Comparison of ENCODE assay signal across 7 mouse cellular contexts in genomic region chr13:108159963-108160362, GRCm38 (mm10). TPM values are rescaled to one million over a fixed set of nuclear protein-coding genes. Genes with fewer than 3 reads are reported as not detected.
DNase-seq lines count a peak whose midpoint lies in the region; ATAC-seq lines count a peak whose summit lies in the region.

No protein-coding gene starts in this region.

- H3K36me3 ChIP-seq in lung, embryonic 16.5 days (ENCODE audit: control insufficient read depth, insufficient read depth, low read length) = no peaks in the 10 kb centered on the region; the same call in 1 of the 2 replicates
- no peaks in the 10 kb centered on the region for H3K36me3 ChIP-seq in intestine, embryonic 16.5 days (ENCODE audit: control insufficient read depth, insufficient read depth, low read length)
- peaks cover 4% of the 10 kb centered on the region for H3K36me3 ChIP-seq in stomach, embryonic 15.5 days

- no peak overlapping the region for H3K4me3 ChIP-seq in lung, embryonic 16.5 days (ENCODE audit: low read length)
- H3K4me3 ChIP-seq in intestine, embryonic 16.5 days (ENCODE audit: low read length) = 0 out of 2 replicates have a peak overlapping the region, but pooled peaks have one; percentile 1
- H3K4me3 ChIP-seq in stomach, embryonic 15.5 days (replicated peaks) = no peak overlapping the region

- peaks cover 13% of the 10 kb centered on the region for H3K4me1 ChIP-seq in lung, embryonic 16.5 days (replicated peaks; ENCODE audit: control insufficient read depth, insufficient read depth, low read length)
- peaks cover 5% of the 10 kb centered on the region for H3K4me1 ChIP-seq in intestine, embryonic 16.5 days (ENCODE audit: control insufficient read depth, insufficient read depth, low read length)
- peaks cover 5% of the 10 kb centered on the region for H3K4me1 ChIP-seq in stomach, embryonic 15.5 days

- intact Hi-C loops in left cerebral cortex, postnatal 10 days (cut with DNase I) = loop anchor here (5.0 to 10.0 kb wide), 3 partner anchors 695 to 1048 kb away; no protein-coding TSS in a partner anchor

- H3K27me3 ChIP-seq in lung, embryonic 16.5 days (ENCODE audit: control insufficient read depth, insufficient read depth, low read depth, low read length) = no peaks in the 10 kb centered on the region
- H3K27me3 ChIP-seq in intestine, embryonic 16.5 days (replicated peaks; ENCODE audit: control insufficient read depth, insufficient read depth, low read length) = no peaks in the 10 kb centered on the region
- H3K27me3 ChIP-seq in stomach, embryonic 15.5 days (replicated peaks) = no peaks in the 10 kb centered on the region

- H3K9ac ChIP-seq in lung, embryonic 16.5 days (ENCODE audit: low read length) = no peak overlapping the region
- no peak overlapping the region for H3K9ac ChIP-seq in intestine, embryonic 16.5 days (ENCODE audit: low read depth, low read length)
- H3K9ac ChIP-seq in stomach, embryonic 15.5 days = no peak overlapping the region

- H3K27ac ChIP-seq in lung, embryonic 16.5 days (ENCODE audit: low read length) = no peak overlapping the region
- H3K27ac ChIP-seq in intestine, embryonic 16.5 days (ENCODE audit: low read length) = no peak overlapping the region
- H3K27ac ChIP-seq in stomach, embryonic 15.5 days = no peak overlapping the region

- no peak for DNase-seq in lung, postnatal 4 days
- DNase-seq in c-Kit-positive CD71-positive TER-119-negative erythroid progenitor cells, embryonic 14.5 days (ENCODE audit: low read depth) = peak; percentile 41
- DNase-seq in yolk sac, embryonic 10.5 days (ENCODE audit: low spot score) = no peak
- DNase-seq in left cerebral cortex, postnatal 10 days (ENCODE audit: extremely low spot score in 1 of 2, low spot score in 2 of 2) = no peak

- H3K9me3 ChIP-seq in lung, embryonic 16.5 days (ENCODE audit: control insufficient read depth, low read length) = no peaks in the 10 kb centered on the region
- H3K9me3 ChIP-seq in intestine, embryonic 16.5 days (ENCODE audit: control insufficient read depth, low read length) = no peaks in the 10 kb centered on the region
- no peaks in the 10 kb centered on the region for H3K9me3 ChIP-seq in stomach, embryonic 15.5 days

- H3K4me2 ChIP-seq in lung, embryonic 16.5 days (ENCODE audit: low read depth, low read length) = peak overlapping the region; percentile 14; the same call in 1 of the 2 replicates
- H3K4me2 ChIP-seq in intestine, embryonic 16.5 days (ENCODE audit: low read depth, low read length) = 0 out of 2 replicates have a peak overlapping the region, but pooled peaks have one; percentile 19
- peak overlapping the region; percentile 74; the same call in 1 of the 2 replicates for H3K4me2 ChIP-seq in stomach, embryonic 15.5 days

- 45% methylated on average over 7 of the region's 7 CpGs for WGBS in lung, embryonic 16.5 days
- WGBS in intestine, embryonic 16.5 days = 55% methylated on average over 7 of the region's 7 CpGs
- 53% methylated on average over 7 of the region's 7 CpGs for WGBS in stomach, embryonic 15.5 days

- no peak for ATAC-seq in lung, embryonic 16.5 days (ENCODE audit: low read depth)
- no peak for ATAC-seq in intestine, embryonic 16.5 days
- ATAC-seq in stomach, embryonic 15.5 days (ENCODE audit: insufficient read depth, low FRiP score, low read depth) = no peak

RNA-seq across cellular contexts. Expression of gene Ercc8, which starts 1.4 kb away (rescaled TPM):
- polyA plus RNA-seq in lung, embryonic 16.5 days (2015; fragmentation: Nextera tagmentation; extraction: Ambion mirVana) = 14.1 and 15.3 TPM in 2 replicates
- 13.7 and 13.9 TPM in 2 replicates for polyA plus RNA-seq in intestine, embryonic 16.5 days (2015; fragmentation: Nextera tagmentation; extraction: Ambion mirVana)
- polyA plus RNA-seq in stomach, embryonic 15.5 days (2015; fragmentation: Nextera tagmentation; extraction: Ambion mirVana) = 14.5 and 15.0 TPM in 2 replicates
- 10 to 100 TPM; 27.3 to 29.9 TPM for total RNA-seq in left cerebral cortex, postnatal 10 days (2021)

RNA-seq across cellular contexts. Expression of gene Ndufaf2, which starts 1.5 kb away (rescaled TPM):
- polyA plus RNA-seq in lung, embryonic 16.5 days (2015; fragmentation: Nextera tagmentation; extraction: Ambion mirVana) = 61.8 and 62.7 TPM in 2 replicates
- polyA plus RNA-seq in intestine, embryonic 16.5 days (2015; fragmentation: Nextera tagmentation; extraction: Ambion mirVana) = 51.4 and 55.7 TPM in 2 replicates
- polyA plus RNA-seq in stomach, embryonic 15.5 days (2015; fragmentation: Nextera tagmentation; extraction: Ambion mirVana) = 68.6 and 72.9 TPM in 2 replicates
- 10 to 100 TPM; 23.5 to 24.7 TPM for total RNA-seq in left cerebral cortex, postnatal 10 days (2021)

RNA-seq across cellular contexts. Expression of gene Elovl7, which starts 54.2 kb away (rescaled TPM):
- polyA plus RNA-seq in lung, embryonic 16.5 days (2015; fragmentation: Nextera tagmentation; extraction: Ambion mirVana) = 12.3 and 12.5 TPM in 2 replicates
- polyA plus RNA-seq in intestine, embryonic 16.5 days (2015; fragmentation: Nextera tagmentation; extraction: Ambion mirVana) = 17.9 and 22.0 TPM in 2 replicates
- 25.2 and 25.4 TPM in 2 replicates for polyA plus RNA-seq in stomach, embryonic 15.5 days (2015; fragmentation: Nextera tagmentation; extraction: Ambion mirVana)
- total RNA-seq in left cerebral cortex, postnatal 10 days (2021) = 1 to 10 TPM; 4.6 to 5.9 TPM

Comparison
In these comparisons a context has a peak if more than half of its experiments do, and no peak if none do; other contexts are left out.
1. H3K4me2 ChIP-seq: peak in every context shown above with its lines; median percentile 74 in stomach, embryonic 15.5 days; 19 in intestine, embryonic 16.5 days; 14 in lung, embryonic 16.5 days.